Mouse (Mus musculus) lung, adult 2 months (tissue): ENCODE results near the gene Rcan3. TPM values are rescaled to one million over a fixed set of nuclear protein-coding genes. Genes with fewer than 3 reads are reported as not detected.

Experiments used
- DNase-seq: peaks from one replicate; pipeline ENCODE4 v3.0.0; 2022
- H3K4me1 ChIP-seq: fragments of 200-500 bp; 2 replicates; pipeline ENCODE4 v1.6.1; 2011; ENCODE audit warnings: low read length; ENCODE audit not compliant: control insufficient read depth, insufficient read depth
- H3K4me3 ChIP-seq: fragments of 200-500 bp; replicated peaks from 2 replicates; pipeline ENCODE3; 2011; ENCODE audit warnings: low read depth, mild to moderate bottlenecking, control low read depth, low read length; ENCODE audit errors: extremely low read depth
- CTCF ChIP-seq: fragments of 200-500 bp; IDR thresholded peaks from 2 replicates; pipeline ENCODE4 v1.5.1; 2011; ENCODE audit warnings: mild to moderate bottlenecking, low read length, control low read depth; ENCODE audit not compliant: insufficient read depth
- POLR2A ChIP-seq: fragments of 200-500 bp; IDR thresholded peaks from 2 replicates; pipeline ENCODE4 v1.6.1; 2011; ENCODE audit warnings: low read depth, mild to moderate bottlenecking, control low read depth, low read length, borderline replicate concordance; ENCODE audit errors: extremely low read depth
- WGBS: fragments of 180-500 bp; shearing (Covaris S2); methylation state at CpG from one replicate; pipeline ENCODE4 v1.1.7; 2018; 5-methylcytosine and 5-hydroxymethylcytosine counted together
- polyA plus RNA-seq: library from polyadenylated mRNA; depleted of rRNA; stranded (reverse); fragments of >200 nt; gene quantifications from 2 replicates; pipeline ENCODE4 v1.2.3, GENCODE M21; 2012; rRNA removed

The Rcan3 gene
- 13.6 and 14.3 TPM in 2 replicates for polyA plus RNA-seq

DNA sequence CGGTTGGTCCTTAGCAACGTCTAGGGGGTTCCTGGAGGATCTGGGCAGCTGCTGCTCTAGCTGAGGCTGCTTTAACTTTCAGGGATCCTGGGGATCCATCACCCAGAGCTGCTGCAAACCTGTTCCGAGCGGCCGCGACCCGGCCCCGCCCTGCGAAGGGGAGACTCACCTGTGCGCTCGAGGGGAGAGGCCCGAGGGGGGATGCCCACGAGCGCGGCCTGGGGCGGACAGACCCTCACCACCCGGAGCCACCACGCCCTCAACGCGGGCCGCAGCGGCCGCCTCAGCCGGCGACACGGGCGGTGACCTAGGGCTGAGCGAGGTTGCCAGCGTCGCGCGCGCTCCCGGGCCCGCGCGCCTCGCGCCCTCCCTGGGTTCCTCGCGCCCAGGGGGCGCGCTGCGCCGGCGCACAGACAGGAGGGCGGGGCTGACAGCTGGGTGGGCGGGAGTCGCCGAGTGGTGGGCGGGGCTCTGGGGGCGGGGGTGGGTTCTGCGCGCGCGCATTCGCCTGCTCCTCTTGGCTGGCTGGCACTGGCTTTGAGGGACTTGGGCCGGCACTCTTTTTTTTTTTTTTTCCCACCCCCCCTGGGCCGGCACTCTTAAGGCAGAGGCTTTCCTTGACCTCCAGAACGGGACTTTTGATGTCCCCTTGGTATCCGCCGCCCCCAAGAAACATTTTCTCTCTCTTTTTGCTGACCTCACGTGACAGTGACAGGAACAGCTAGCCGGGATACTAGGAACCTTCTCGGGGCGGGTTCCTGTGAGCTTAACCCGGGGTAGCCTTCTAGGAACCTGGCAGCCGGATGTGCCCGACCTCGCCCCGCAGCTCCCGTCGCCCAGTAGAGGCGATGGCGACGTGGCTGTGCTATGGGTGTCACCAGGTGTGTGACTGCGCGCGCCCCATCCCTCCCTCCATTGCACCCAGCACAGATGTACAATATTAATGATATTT lies at the start of gene Rcan3:
Gene Rcan3, minus strand, starts transcription at position 411 of the 952 bp plus-strand sequence.
- WGBS, result under 1% methylated on average over 73 of the region's 79 CpGs
- H3K4me3 ChIP-seq, result peak within 1 kb of the TSS; percentile 82
- peaks cover 8% of the 10 kb centered on the region for H3K4me1 ChIP-seq
- DNase-seq, result peak; percentile 76
- TF ChIP-seq POLR2A (peak; percentile 3; the same call in 1 of the 2 replicates), CTCF (no peak)

DNA sequence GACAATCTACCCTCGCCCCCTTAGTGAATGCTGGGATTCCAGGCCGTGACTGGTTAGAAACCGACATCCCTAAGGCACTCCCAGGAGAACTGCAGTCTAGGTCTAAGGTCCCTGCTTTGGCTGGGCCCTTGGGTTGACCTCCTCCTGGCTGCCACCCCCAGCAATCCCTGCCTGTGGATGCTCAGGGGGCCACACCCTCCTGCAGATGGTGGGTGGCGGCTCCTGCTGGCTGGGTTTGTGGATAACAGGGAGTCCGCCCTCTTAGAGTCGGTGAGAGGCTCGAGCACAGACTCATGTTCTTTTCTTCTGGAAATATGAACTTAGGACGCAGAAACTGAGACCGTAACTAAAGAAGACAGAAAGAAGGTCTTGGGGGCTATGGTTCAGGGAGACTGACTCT lies 46.7 kb upstream of the Rcan3 start:
- TF ChIP-seq POLR2A (no peak), CTCF (no peak)
- 79% methylated on average over 9 of the region's 9 CpGs for WGBS
- Histone ChIP-seq H3K4me3 (no peak overlapping the region), H3K4me1 (no peaks in the 10 kb centered on the region; the same call in 1 of the 2 replicates)
- DNase-seq, result no peak

DNA sequence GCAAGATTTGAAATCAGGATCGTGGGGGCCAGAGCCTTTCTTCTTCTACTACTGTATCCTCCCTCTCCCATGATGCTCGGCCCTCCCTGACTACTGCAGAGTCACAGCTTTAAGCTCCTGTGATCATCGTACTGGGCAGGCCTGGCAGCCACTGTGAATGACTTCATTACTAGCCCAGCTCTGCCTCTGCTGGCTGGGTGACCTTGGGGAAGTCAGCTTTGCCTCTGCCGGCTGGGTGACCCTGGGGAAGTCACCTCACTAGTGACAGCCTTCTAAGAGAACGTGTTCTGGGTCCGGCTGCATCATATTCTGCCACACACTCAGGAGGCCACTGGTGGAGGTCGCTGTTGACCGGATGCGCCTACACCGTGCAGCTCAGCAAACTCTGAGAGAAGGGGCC lies 44.2 kb upstream of the Rcan3 start:
- H3K4me1 ChIP-seq, result no peaks in the 10 kb centered on the region
- 83% methylated on average over 10 of the region's 10 CpGs for WGBS
- no peak for DNase-seq
- no peak overlapping the region for H3K4me3 ChIP-seq
- TF ChIP-seq POLR2A (no peak), CTCF (no peak)

DNA sequence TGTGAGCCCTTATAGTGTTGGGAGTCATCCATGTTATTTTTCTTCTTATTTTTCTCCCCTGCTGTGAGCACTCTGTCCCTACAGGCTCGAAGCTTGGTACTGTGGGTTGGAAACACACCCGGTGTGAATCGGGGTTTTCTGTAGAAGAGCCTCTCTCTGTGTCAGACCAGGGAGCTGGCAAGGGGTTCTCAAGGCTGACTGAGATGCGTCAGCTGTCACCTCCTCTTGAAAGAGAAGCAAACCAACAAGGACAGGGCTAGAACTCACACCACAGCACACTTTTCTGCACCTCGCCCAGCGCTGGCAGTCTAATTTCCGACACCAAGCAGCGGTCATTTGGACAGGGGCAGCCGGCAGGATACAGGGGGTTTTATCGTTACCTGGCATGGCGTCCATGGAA lies 29.8 kb upstream of the Rcan3 start:
- DNase-seq, result no peak
- Histone ChIP-seq H3K4me1 (no peaks in the 10 kb centered on the region), H3K4me3 (no peak overlapping the region)
- TF ChIP-seq CTCF (no peak), POLR2A (no peak)
- 94% methylated on average over 11 of the region's 11 CpGs for WGBS

DNA sequence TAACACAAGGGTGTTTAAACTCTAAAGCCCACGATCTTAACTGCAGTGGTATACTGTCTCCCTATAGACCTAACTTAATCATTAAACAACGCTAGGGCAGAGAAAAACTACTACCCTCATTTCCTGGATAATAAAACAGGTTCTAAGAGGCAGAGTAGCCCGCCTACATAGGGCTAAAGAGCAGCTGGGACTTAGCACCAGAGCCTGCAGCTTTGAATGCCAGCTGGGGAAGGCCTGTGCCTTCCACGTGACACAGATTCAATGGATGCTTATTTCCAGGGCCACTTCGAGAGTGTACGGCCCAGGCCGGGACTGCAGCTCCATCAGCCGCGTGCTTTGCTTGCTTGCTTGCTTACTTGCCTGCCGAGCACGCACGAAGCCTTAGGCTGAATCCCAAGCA lies 19.9 kb upstream of the Rcan3 start:
- no peak for TF ChIP-seq CTCF
- no peak for TF ChIP-seq POLR2A
- 43% methylated on average over 12 of the region's 12 CpGs for WGBS
- no peak for DNase-seq
- peaks cover 14% of the 10 kb centered on the region for H3K4me1 ChIP-seq
- no peak overlapping the region for H3K4me3 ChIP-seq

DNA sequence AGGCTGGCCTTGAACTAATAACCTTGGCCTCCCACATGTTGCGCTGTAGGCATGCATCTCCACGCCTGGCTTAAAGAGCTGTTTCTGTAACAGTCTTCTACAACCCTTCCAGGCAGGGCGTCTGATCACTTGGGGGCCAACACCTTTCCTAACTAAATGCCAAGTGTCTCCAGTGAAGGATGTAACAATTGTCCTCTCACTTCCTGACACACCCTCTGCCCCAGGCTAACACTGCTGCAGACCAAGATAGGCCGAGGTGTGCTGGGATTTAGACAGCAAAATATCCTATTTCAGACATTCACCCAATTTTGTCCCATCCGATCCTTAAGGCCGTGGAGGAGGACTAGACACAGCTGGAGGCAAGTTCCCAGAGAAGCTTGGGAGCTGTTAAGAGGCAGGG lies 19.5 kb upstream of the Rcan3 start:
- 42% methylated on average over 6 of the region's 6 CpGs for WGBS
- DNase-seq, result no peak
- no peak for TF ChIP-seq CTCF
- no peak for TF ChIP-seq POLR2A
- peaks cover 14% of the 10 kb centered on the region for H3K4me1 ChIP-seq
- H3K4me3 ChIP-seq, result no peak overlapping the region

DNA sequence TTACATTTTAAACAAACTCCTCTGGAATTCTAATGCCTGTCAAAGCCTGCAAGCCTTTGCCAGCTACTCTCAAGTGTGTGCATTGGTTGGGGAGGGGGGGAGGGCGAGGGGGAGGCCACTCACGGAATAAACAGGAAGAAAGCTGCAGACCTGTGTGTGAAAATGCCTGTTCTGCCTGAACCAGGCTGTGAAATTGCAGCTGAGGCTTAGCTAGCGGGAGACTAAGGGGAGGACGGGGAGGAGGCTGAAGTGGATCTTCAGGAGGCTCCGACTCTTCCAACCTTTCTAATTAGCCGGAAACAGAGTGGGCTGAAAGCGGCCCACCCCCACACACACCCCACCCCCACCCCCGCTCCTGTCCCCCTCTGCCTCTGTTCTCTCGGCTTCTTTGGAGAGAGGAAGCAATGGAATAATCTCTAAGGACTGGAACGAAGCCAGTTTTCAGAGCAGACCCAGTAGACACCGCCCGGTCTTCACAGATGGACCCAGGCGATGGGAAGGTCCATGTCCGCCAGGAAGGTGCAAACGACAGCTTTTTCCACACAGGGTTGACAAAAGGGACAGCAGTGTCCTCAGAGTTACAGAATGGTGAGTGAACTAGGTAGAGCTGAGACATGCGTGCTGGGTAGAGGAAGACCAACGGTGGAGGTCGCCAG lies 17.8 kb upstream of the Rcan3 start:
- TF ChIP-seq CTCF (no peak), POLR2A (no peak)
- Histone ChIP-seq H3K4me3 (no peak overlapping the region), H3K4me1 (peaks cover 14% of the 10 kb centered on the region)
- DNase-seq, result no peak
- WGBS, result 32% methylated on average over 18 of the region's 18 CpGs

DNA sequence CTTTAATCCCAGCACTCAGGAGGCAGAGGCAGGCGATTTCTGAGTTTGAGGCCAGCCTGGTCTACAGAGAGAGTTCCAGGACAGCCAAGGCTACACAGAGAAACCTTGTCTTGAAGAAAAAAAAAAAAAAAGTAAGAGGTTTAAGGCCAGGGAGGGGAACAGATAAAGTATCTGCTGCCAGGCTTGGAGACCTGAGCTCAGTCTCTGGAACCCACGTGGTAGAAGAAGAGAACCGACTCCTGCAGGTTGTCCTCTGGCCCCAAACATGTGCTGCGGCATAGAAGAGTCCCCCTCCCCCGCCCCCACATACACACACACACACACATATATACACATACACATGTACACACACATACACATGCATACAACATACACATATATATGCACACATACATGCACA lies 8.8 kb upstream of the Rcan3 start:
- Histone ChIP-seq H3K4me1 (peaks cover 2% of the 10 kb centered on the region; the same call in 1 of the 2 replicates), H3K4me3 (no peak overlapping the region)
- WGBS, result 71% methylated on average over 5 of the region's 5 CpGs
- no peak for TF ChIP-seq CTCF
- no peak for TF ChIP-seq POLR2A
- DNase-seq, result no peak

DNA sequence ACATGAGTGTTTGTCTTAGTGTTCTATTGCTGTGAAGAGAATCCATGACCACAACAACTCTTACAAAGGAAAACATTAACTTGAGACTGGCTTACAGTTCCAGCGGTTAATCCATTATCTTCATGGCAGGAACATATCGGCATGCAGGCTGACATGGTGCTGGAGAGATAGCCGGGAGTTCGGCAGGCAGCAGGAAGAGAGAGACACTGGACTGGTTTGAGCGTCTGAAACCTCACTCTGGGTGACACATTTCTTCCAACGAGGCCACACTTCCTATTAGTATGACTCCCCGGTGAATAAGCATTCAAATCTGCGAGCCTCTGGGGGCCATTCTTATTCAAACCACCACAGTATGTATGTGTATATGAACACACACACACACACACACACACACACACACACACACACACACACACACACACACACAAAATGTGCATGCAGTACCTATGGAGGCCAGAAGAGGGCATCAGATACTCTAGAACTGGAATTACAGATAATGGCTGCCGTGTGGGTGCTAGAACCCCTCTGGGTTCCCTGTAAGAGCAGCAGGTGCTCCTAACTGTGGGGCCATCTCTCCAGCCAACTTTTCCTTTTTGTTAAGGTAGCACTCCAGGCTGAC lies 6.4 kb upstream of the Rcan3 start:
- Histone ChIP-seq H3K4me1 (peaks cover 6% of the 10 kb centered on the region), H3K4me3 (no peak overlapping the region)
- DNase-seq, result peak; percentile 32
- TF ChIP-seq CTCF (peak; percentile 27; the same call in 1 of the 2 replicates), POLR2A (no peak)
- WGBS, result 21% methylated on average over 9 of the region's 9 CpGs

DNA sequence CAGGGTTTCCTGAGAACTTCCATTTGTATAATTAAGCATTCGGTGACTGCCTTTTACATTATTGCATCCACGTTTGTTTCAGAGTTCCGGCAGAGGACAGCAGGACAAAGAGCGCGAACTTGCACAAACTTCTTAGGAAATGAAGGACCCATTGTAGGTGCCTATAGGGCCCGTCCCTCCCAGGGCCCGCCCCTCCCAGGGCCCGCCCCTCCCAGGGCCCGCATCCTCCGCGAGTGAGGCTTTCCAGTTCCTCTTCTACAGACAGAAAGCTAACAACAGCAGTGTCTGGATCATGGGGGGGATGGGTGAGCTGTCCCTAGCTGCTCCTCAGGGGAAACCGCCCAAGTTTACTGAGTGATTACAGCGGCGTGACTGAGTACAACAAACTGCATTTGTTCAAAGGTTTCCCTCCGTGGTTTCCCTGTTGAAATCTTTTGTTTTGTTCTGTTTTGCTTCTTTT lies 5.6 kb upstream of the Rcan3 start:
- no peak for TF ChIP-seq POLR2A
- no peak for TF ChIP-seq CTCF
- peak; percentile 38 for DNase-seq
- WGBS, result 2% methylated on average over 15 of the region's 15 CpGs
- no peak overlapping the region for H3K4me3 ChIP-seq
- peaks cover 9% of the 10 kb centered on the region for H3K4me1 ChIP-seq
